Mouse (Mus musculus): ENCODE measurements around the gene Siae. TPM values are rescaled to one million over a fixed set of nuclear protein-coding genes. Genes with fewer than 3 reads are reported as not detected.
A peak's percentile ranks its signal among the peaks of the same experiment; 100 is the strongest.

Gene Siae
- polyA plus RNA-seq, 1 experiment from 2014 or later: 13.3 TPM

DNA sequence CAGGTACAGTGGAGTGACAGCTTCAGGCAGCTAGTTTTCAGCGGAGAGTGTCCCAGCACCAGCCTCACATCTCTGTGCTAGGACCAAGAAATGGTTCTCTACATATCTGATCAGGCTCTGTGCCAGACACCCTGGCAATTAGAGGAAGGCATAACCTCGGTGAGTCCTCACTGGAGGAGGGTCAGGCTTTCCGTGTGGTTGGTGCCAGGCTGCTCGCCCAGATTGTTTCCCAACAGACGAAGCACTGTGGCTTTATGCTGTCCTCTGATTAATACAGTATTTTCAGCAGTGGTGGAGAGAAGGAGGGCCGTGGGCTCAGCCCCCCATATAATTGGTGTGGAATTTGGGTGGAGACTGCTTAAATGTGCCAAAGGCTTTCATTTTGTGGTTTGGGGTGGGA is 113.6 kb downstream of the Siae start, which contains the start of gene Panx3:
TSS of gene Panx3 (minus strand) at position 121 of the 400 bp plus-strand sequence.
- H3K4me3 ChIP-seq: no peak within 1 kb of the TSS
- ATAC-seq (ENCODE audit: low FRiP score, low read depth): no peak
- 61% methylated on average over 6 of the region's 6 CpGs for WGBS
- no peaks in the 10 kb centered on the region for H3K27me3 ChIP-seq
- no peaks in the 10 kb centered on the region for H3K9me3 ChIP-seq
- H3K4me1 ChIP-seq (replicated peaks): no peaks in the 10 kb centered on the region
- H3K36me3 ChIP-seq: no peaks in the 10 kb centered on the region
- H3K4me2 ChIP-seq: no peak within 1 kb of the TSS
- no peak within 1 kb of the TSS for H3K9ac ChIP-seq
- H3K27ac ChIP-seq (replicated peaks): no peak within 1 kb of the TSS

DNA sequence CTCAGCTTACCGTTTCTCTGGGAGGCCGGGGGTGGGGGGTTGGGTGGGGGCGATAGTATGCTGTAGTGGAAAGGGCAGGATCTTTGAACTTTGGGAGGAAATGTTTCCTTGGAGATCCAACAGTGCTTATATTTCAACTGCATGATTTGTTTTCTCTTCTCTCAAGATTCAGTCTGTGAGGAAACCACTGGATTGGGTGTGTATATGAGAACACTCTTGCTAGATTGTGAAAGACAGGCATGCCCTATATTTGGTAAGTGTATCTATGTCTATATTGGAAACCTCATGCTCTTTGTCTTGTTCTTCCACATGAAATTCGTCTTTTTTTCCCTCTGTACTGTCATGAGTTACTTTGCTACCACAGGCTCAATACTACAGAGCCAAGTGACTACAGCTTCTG is 114.2 kb downstream of the Siae start:
- Histone ChIP-seq H3K4me2 (no peak overlapping the region), H3K9ac (no peak overlapping the region), H3K36me3 (no peaks in the 10 kb centered on the region), H3K27ac (replicated peaks) (no peak overlapping the region), H3K27me3 (no peaks in the 10 kb centered on the region), H3K9me3 (no peaks in the 10 kb centered on the region), H3K4me1 (replicated peaks) (no peaks in the 10 kb centered on the region), H3K4me3 (no peak overlapping the region)
- no peak for ATAC-seq (ENCODE audit: low FRiP score, low read depth)
- WGBS: 75% methylated on average over 4 of the region's 4 CpGs

DNA sequence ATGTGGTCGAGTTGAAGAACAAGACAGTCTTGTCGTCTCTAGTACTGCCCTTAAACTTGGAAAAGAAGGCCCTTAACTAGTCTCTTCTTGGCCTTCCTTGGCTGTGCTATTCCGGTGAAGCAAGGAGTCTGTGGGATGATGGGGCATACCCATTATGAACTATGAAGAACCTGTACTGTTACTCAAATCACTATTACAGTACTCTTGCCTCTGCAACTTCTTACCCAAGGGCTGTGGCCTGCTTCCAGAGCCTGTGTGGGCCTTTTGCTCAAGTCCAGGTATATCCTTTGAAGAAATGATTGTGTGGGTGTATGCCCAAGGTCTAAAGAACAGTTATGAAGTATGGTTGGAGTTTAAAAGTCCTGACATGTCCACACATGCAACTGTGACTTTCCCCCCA is 114.8 kb downstream of the Siae start:
- H3K9me3 ChIP-seq: no peaks in the 10 kb centered on the region
- H3K27me3 ChIP-seq: no peaks in the 10 kb centered on the region
- H3K4me3 ChIP-seq: no peak overlapping the region
- ATAC-seq (ENCODE audit: low FRiP score, low read depth): no peak
- WGBS: 89% methylated on average over 3 of the region's 3 CpGs
- H3K9ac ChIP-seq: no peak overlapping the region
- H3K4me1 ChIP-seq (replicated peaks): no peaks in the 10 kb centered on the region
- no peaks in the 10 kb centered on the region for H3K36me3 ChIP-seq
- no peak overlapping the region for H3K4me2 ChIP-seq
- no peak overlapping the region for H3K27ac ChIP-seq (replicated peaks)

DNA sequence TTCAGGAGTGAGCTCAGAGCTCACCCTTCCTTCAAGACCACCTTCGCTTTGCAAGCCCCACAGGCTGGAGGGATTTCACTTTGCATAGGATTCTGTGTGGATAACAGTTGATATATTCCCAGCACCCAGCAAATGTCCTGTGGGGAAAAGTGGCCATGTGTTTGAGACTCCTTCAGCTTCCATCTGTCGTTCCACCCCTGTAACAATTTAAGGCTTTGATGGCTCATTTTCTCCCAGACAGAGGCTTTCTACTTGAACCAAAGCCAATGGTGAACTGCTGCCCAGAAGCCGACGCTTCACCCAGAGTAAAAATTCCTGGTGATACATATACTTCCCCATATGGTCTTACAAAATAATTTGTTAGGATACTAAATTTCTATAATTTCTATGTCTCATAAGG is 119.8 kb downstream of the Siae start:
- ATAC-seq (ENCODE audit: low FRiP score, low read depth): no peak
- no peak overlapping the region for H3K4me3 ChIP-seq
- H3K36me3 ChIP-seq: no peaks in the 10 kb centered on the region
- 74% methylated on average over 4 of the region's 4 CpGs for WGBS
- no peak overlapping the region for H3K4me2 ChIP-seq
- no peaks in the 10 kb centered on the region for H3K9me3 ChIP-seq
- no peaks in the 10 kb centered on the region for H3K27me3 ChIP-seq
- no peak overlapping the region for H3K9ac ChIP-seq
- H3K4me1 ChIP-seq (replicated peaks): no peaks in the 10 kb centered on the region
- H3K27ac ChIP-seq (replicated peaks): no peak overlapping the region

DNA sequence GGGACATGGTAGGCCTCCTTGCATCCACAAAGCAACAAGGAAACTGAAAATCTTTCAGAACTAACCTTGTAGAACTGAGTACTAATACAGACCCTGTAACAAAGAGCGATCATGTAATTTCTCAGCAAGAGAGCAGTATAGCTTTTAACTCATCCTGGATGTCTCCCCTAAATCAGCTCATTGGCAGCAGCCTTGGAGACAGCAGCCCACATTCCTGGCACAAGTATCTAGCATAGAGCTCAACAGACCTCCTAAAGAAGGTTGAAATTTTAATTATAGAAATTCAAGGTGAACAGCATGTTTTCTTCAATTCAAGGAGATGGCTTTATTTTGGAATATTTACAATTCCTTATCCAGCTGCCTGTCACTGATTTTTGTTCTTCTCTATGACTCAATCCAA is 125.6 kb downstream of the Siae start:
- Histone ChIP-seq H3K27me3 (no peaks in the 10 kb centered on the region), H3K9ac (no peak overlapping the region), H3K9me3 (no peaks in the 10 kb centered on the region), H3K36me3 (no peaks in the 10 kb centered on the region), H3K4me2 (no peak overlapping the region), H3K27ac (replicated peaks) (no peak overlapping the region), H3K4me3 (no peak overlapping the region), H3K4me1 (replicated peaks) (no peaks in the 10 kb centered on the region)
- whole genome bisulfite sequencing: 100% methylated on average over 1 of the region's 1 CpGs
- ATAC-seq (ENCODE audit: low FRiP score, low read depth): no peak

DNA sequence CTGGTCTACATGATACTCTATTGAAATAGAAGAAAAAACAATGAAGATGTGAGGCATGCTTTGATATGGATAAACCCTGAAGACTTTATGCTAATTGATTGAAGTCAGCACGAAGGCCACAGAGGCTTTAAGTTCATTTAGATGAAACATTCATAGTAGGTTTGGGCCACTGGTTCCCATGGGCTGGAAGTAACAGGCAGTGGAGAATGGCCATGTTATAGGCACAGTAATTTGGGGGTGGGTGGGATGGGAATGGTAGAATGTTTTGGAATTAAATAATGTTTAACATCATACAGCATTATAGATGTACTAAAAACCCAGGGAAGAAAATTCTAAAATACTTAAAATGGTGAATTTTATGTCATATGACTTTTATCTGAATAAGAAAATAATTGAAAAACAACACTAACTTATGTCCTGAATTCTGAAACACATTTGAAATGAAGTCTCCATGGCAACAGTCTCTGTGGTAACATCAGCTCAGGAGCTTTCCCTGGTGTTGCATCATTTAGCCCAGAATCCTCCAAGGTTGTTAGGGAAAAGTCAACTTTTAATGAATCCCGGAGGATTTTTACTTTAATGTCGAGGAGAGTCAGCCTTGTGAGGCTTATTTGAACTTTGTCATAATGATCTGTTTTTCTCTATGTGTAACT is 131.9 kb downstream of the Siae start:
- Histone ChIP-seq H3K4me3 (no peak overlapping the region), H3K9ac (no peak overlapping the region), H3K4me1 (replicated peaks) (no peaks in the 10 kb centered on the region), H3K9me3 (no peaks in the 10 kb centered on the region), H3K4me2 (no peak overlapping the region), H3K27ac (replicated peaks) (no peak overlapping the region), H3K27me3 (no peaks in the 10 kb centered on the region), H3K36me3 (no peaks in the 10 kb centered on the region)
- 0 out of 2 replicates have a peak, but pooled peaks have one; percentile 48 for ATAC-seq (ENCODE audit: low FRiP score, low read depth)
- 71% methylated on average over 3 of the region's 3 CpGs for WGBS

DNA sequence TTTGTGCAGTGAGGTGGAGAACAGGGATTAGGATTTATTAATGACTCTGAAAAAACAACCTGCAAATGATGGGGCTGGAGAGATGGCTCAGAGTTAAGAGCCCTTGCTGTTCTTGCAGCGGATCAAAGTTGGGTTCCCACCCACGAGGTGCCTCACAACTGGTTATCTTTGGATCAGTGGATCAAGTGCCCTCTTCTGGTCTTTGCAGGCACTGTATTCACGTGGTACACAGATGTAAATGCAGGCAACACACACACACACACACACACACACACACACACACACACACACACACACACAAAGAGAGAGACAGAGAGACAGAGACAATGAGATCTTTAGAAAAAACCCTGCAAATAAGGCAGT is 132.4 kb downstream of the Siae start:
- H3K4me3 ChIP-seq: no peak overlapping the region
- H3K9ac ChIP-seq: no peak overlapping the region
- no peaks in the 10 kb centered on the region for H3K27me3 ChIP-seq
- no peaks in the 10 kb centered on the region for H3K4me1 ChIP-seq (replicated peaks)
- ATAC-seq (ENCODE audit: low FRiP score, low read depth): 0 out of 2 replicates have a peak, but pooled peaks have one; percentile 11
- no peak overlapping the region for H3K4me2 ChIP-seq
- WGBS: 50% methylated on average over 3 of the region's 3 CpGs
- H3K36me3 ChIP-seq: no peaks in the 10 kb centered on the region
- H3K27ac ChIP-seq (replicated peaks): no peak overlapping the region
- no peaks in the 10 kb centered on the region for H3K9me3 ChIP-seq

DNA sequence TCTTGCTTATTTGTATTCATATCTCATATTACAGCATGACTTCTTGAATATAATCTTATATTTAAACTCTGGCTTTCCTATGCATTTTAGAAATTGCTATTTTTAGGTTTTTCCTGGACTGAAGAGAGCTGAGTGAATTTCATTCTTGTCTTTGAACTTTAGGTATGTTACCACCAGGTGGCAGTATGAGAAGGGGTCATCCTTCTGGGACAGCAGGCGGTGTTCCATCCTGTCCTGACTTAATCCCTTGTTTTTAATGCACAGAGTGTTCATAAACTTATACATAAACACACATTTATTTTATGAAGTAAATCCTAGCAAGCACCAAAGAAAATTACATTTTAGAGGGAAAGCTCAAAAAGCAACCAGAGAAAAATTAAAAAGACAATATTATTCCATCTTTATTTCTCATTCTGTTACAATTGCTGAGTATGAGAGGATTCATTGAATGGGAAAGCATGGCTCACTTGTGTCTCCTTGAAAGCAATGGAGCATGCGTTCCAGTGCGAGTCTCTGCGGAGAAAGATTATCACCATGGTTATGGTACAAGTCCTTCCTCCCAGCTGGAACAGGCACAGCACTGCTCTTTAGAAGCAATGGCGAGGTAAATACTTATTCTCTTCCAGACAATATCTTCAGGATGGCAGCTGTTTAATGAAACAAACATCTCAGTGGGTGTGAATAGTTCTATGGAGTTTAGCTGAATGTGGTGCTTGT is 134.6 kb downstream of the Siae start:
- no peak overlapping the region for H3K9ac ChIP-seq
- no peaks in the 10 kb centered on the region for H3K4me1 ChIP-seq (replicated peaks)
- H3K9me3 ChIP-seq: no peaks in the 10 kb centered on the region
- H3K36me3 ChIP-seq: no peaks in the 10 kb centered on the region
- H3K4me2 ChIP-seq: no peak overlapping the region
- no peak overlapping the region for H3K4me3 ChIP-seq
- 38% methylated on average over 5 of the region's 5 CpGs for WGBS
- peak; percentile 61; the same call in 1 of the 2 replicates for ATAC-seq (ENCODE audit: low FRiP score, low read depth)
- no peak overlapping the region for H3K27ac ChIP-seq (replicated peaks)
- no peaks in the 10 kb centered on the region for H3K27me3 ChIP-seq

Other genes with a start within 250 kb of the Siae start
- 7.4 and 7.8 TPM in 2 replicates for gene Ccdc15, start 207.3 kb upstream of the Siae start, polyA plus RNA-seq (2015; fragmentation: Nextera tagmentation; extraction: Ambion mirVana)
- 24.9 and 28.7 TPM in 2 replicates for gene Hepacam, start 188.3 kb upstream of the Siae start, polyA plus RNA-seq (2015; fragmentation: Nextera tagmentation; extraction: Ambion mirVana)
- gene Robo4, start 153.8 kb upstream of the Siae start, polyA plus RNA-seq (2015; fragmentation: Nextera tagmentation; extraction: Ambion mirVana): 4.6 and 8.2 TPM in 2 replicates
- 13.0 and 14.1 TPM in 2 replicates for gene Robo3, start 122.5 kb upstream of the Siae start, polyA plus RNA-seq (2015; fragmentation: Nextera tagmentation; extraction: Ambion mirVana)
- gene Msantd2, start 66.4 kb upstream of the Siae start, polyA plus RNA-seq (2015; fragmentation: Nextera tagmentation; extraction: Ambion mirVana): 27.9 and 29.7 TPM in 2 replicates
- 45.4 and 45.5 TPM in 2 replicates for gene Esam, start 27.6 kb upstream of the Siae start, polyA plus RNA-seq (2015; fragmentation: Nextera tagmentation; extraction: Ambion mirVana)
- 0.89 and 1.4 TPM in 2 replicates for gene Vsig2, start 16.4 kb upstream of the Siae start, polyA plus RNA-seq (2015; fragmentation: Nextera tagmentation; extraction: Ambion mirVana)
- gene Nrgn, start 2.8 kb upstream of the Siae start, polyA plus RNA-seq (2015; fragmentation: Nextera tagmentation; extraction: Ambion mirVana): 4.1 and 5.0 TPM in 2 replicates
- gene Spa17, start 58.0 kb downstream of the Siae start, polyA plus RNA-seq (2015; fragmentation: Nextera tagmentation; extraction: Ambion mirVana): 10.5 and 11.2 TPM in 2 replicates
- gene Tbrg1, start 101.6 kb downstream of the Siae start, polyA plus RNA-seq (2015; fragmentation: Nextera tagmentation; extraction: Ambion mirVana): 86.4 and 88.3 TPM in 2 replicates
- gene Panx3, start 113.5 kb downstream of the Siae start, polyA plus RNA-seq (2015; fragmentation: Nextera tagmentation; extraction: Ambion mirVana): not detected in 2 replicates
- not detected in 2 replicates for gene Olfr160, start 160.6 kb downstream of the Siae start, polyA plus RNA-seq (2015; fragmentation: Nextera tagmentation; extraction: Ambion mirVana)
- not detected in 2 replicates for gene Olfr874, start 189.4 kb downstream of the Siae start, polyA plus RNA-seq (2015; fragmentation: Nextera tagmentation; extraction: Ambion mirVana)
- not detected in 2 replicates for gene Olfr875, start 216.2 kb downstream of the Siae start, polyA plus RNA-seq (2015; fragmentation: Nextera tagmentation; extraction: Ambion mirVana)
- gene Olfr876, start 247.3 kb downstream of the Siae start, polyA plus RNA-seq (2015; fragmentation: Nextera tagmentation; extraction: Ambion mirVana): not detected in 2 replicates